Mouse (Mus musculus) MEL (cell line): ENCODE measurements around the gene Map6d1. TPM values are rescaled to one million over a fixed set of nuclear protein-coding genes. Genes with fewer than 3 reads are reported as not detected.

Experiments used
- DNase-seq: peaks from one replicate; pipeline ENCODE4 v3.0.0; 2011; ENCODE audit warnings: low read depth, low spot score
- H3K27ac ChIP-seq: 2 replicates; pipeline ENCODE4 v1.5.1; 2012; ENCODE audit warnings: low read depth, mild to moderate bottlenecking, control low read depth, low read length, moderate library complexity; ENCODE audit not compliant: control insufficient read depth
- H3K27me3 ChIP-seq, 2 experiments: fragments of 150-350 bp in 1 of 2; sonication (generic) in 1 of 2; 2 replicates each; pipeline ENCODE4 v1.6.1; 2012; ENCODE audit warnings: low read length in 2 of 2, mild to moderate bottlenecking in 2 of 2, improper control_type of control experiment in 1 of 2, moderate library complexity in 1 of 2; ENCODE audit not compliant: insufficient read depth in 2 of 2, control insufficient read depth in 1 of 2
- H3K36me3 ChIP-seq, 2 experiments: 2 replicates each; pipeline ENCODE4 v1.6.1; 2012 to 2014; ENCODE audit warnings: low read length in 2 of 2, improper control_type of control experiment in 1 of 2, inconsistent platforms in 1 of 2, mild to moderate bottlenecking in 1 of 2; ENCODE audit not compliant: insufficient read depth in 2 of 2, control insufficient read depth in 1 of 2
- H3K4me1 ChIP-seq, 2 experiments: fragments of 150-350 bp in 1 of 2; sonication (generic) in 1 of 2; 2 replicates each; pipeline ENCODE4 v1.6.1; 2012; ENCODE audit warnings: low read length in 2 of 2, improper control_type of control experiment in 1 of 2, mild to moderate bottlenecking in 1 of 2; ENCODE audit not compliant: insufficient read depth in 2 of 2, control insufficient read depth in 1 of 2
- H3K4me3 ChIP-seq, 2 experiments: fragments of 150-350 bp in 1 of 2; sonication (generic) in 1 of 2; 2 replicates each; pipeline ENCODE4 v1.5.1; 2012; ENCODE audit warnings: low read depth in 2 of 2, low read length in 2 of 2, mild to moderate bottlenecking in 2 of 2, moderate library complexity in 2 of 2, control low read depth in 1 of 2, improper control_type of control experiment in 1 of 2; ENCODE audit not compliant: control insufficient read depth in 1 of 2, insufficient read depth in 1 of 2
- H3K79me2 ChIP-seq: 2 replicates; pipeline ENCODE4 v1.6.1; 2012; ENCODE audit warnings: mild to moderate bottlenecking, low read length, moderate library complexity; ENCODE audit not compliant: control insufficient read depth, poor library complexity, insufficient read depth
- H3K9ac ChIP-seq: 2 replicates; pipeline ENCODE4 v1.6.1; 2012; ENCODE audit warnings: low read depth, mild to moderate bottlenecking, control low read depth, low read length, moderate library complexity; ENCODE audit not compliant: control insufficient read depth, poor library complexity, severe bottlenecking
- H3K9me3 ChIP-seq: fragments of 150-350 bp; sonication (generic); replicated peaks from 2 replicates; pipeline ENCODE4 v1.6.1; 2012; ENCODE audit warnings: mild to moderate bottlenecking, low read length, improper control_type of control experiment, moderate library complexity; ENCODE audit not compliant: insufficient read depth
- CHD1 ChIP-seq: IDR thresholded peaks from 2 replicates; pipeline ENCODE4 v1.6.1; 2012; ENCODE audit warnings: low read depth, mild to moderate bottlenecking, inconsistent platforms, low read length, improper control_type of control experiment
- CHD2 ChIP-seq: IDR thresholded peaks from 2 replicates; pipeline ENCODE4 v1.6.1; 2011; ENCODE audit warnings: low read length, improper control_type of control experiment
- ELF1 ChIP-seq: IDR thresholded peaks from 2 replicates; pipeline ENCODE4 v1.6.1; 2014; ENCODE audit warnings: low read depth, mild to moderate bottlenecking, inconsistent platforms, low read length, improper control_type of control experiment, moderate library complexity
- EP300 ChIP-seq, 2 experiments: IDR thresholded peaks; 2 replicates each; pipeline ENCODE4 v1.6.1; 2011; ENCODE audit warnings: improper control_type of control experiment in 2 of 2, low read length in 2 of 2, low read depth in 1 of 2, mild to moderate bottlenecking in 1 of 2
- ETS1 ChIP-seq: IDR thresholded peaks from 2 replicates; pipeline ENCODE4 v1.6.1; 2012; ENCODE audit warnings: low read depth, mild to moderate bottlenecking, inconsistent platforms, low read length, improper control_type of control experiment, moderate library complexity
- GATA1 ChIP-seq: IDR thresholded peaks from 2 replicates; pipeline ENCODE4 v1.6.1; 2011; ENCODE audit warnings: low read depth, low read length, improper control_type of control experiment
- HCFC1 ChIP-seq: IDR thresholded peaks from 2 replicates; pipeline ENCODE4 v1.6.1; 2012; ENCODE audit warnings: low read depth, mild to moderate bottlenecking, inconsistent platforms, low read length, improper control_type of control experiment, moderate library complexity
- MAFK ChIP-seq: IDR thresholded peaks from 2 replicates; pipeline ENCODE4 v1.6.1; 2011; ENCODE audit warnings: low read depth, mild to moderate bottlenecking, low read length, improper control_type of control experiment, borderline replicate concordance
- MAX ChIP-seq: IDR thresholded peaks from 2 replicates; pipeline ENCODE4 v1.6.1; 2011; ENCODE audit warnings: low read length, improper control_type of control experiment
- MAZ ChIP-seq: IDR thresholded peaks from 2 replicates; pipeline ENCODE4 v1.6.1; 2012; ENCODE audit warnings: low read depth, mild to moderate bottlenecking, inconsistent platforms, low read length, improper control_type of control experiment
- MEF2A ChIP-seq: IDR thresholded peaks from 2 replicates; pipeline ENCODE4 v1.6.1; 2014; ENCODE audit warnings: low read depth, mild to moderate bottlenecking, inconsistent platforms, low read length, improper control_type of control experiment; ENCODE audit not compliant: poor library complexity, insufficient replicate concordance, severe bottlenecking; ENCODE audit errors: extremely low read depth
- MYB ChIP-seq: IDR thresholded peaks from 2 replicates; pipeline ENCODE4 v1.6.1; 2011; ENCODE audit warnings: mild to moderate bottlenecking, low read depth, low read length, improper control_type of control experiment
- NELFE ChIP-seq: IDR thresholded peaks from 2 replicates; pipeline ENCODE4 v1.6.1; 2011; ENCODE audit warnings: low read depth, low read length, improper control_type of control experiment
- POLR2A ChIP-seq, 2 experiments: IDR thresholded peaks; 2 replicates each; pipeline ENCODE4 v1.6.1; 2011 to 2012; ENCODE audit warnings: low read length in 2 of 2, mild to moderate bottlenecking in 2 of 2, control low read depth in 1 of 2, improper control_type of control experiment in 1 of 2, low read depth in 1 of 2, moderate library complexity in 1 of 2; ENCODE audit not compliant: control insufficient read depth in 1 of 2, insufficient read depth in 1 of 2, poor library complexity in 1 of 2
- POLR2AphosphoS2 ChIP-seq: IDR thresholded peaks from 2 replicates; pipeline ENCODE4 v1.6.1; 2011; ENCODE audit warnings: low read length, improper control_type of control experiment
- POLR2AphosphoS5 ChIP-seq: IDR thresholded peaks from 2 replicates; pipeline ENCODE4 v1.6.1; 2012; ENCODE audit warnings: low read depth, borderline replicate concordance, mild to moderate bottlenecking, inconsistent platforms, low read length, moderate library complexity, mixed read lengths
- RAD21 ChIP-seq: IDR thresholded peaks from 2 replicates; pipeline ENCODE4 v1.6.1; 2011; ENCODE audit warnings: mild to moderate bottlenecking, low read depth, low read length, improper control_type of control experiment
- RCOR1 ChIP-seq: IDR thresholded peaks from 2 replicates; pipeline ENCODE4 v1.6.1; 2012; ENCODE audit warnings: low read depth, mild to moderate bottlenecking, inconsistent platforms, low read length, improper control_type of control experiment
- SIN3A ChIP-seq: IDR thresholded peaks from 2 replicates; pipeline ENCODE4 v1.6.1; 2012; ENCODE audit warnings: low read length, improper control_type of control experiment, inconsistent platforms
- SMC3 ChIP-seq: IDR thresholded peaks from 2 replicates; pipeline ENCODE4 v1.6.1; 2011; ENCODE audit warnings: low read depth, low read length, improper control_type of control experiment
- TCF12 ChIP-seq: IDR thresholded peaks from 2 replicates; pipeline ENCODE4 v1.6.1; 2014; ENCODE audit warnings: low read depth, mild to moderate bottlenecking, inconsistent platforms, low read length, improper control_type of control experiment, moderate library complexity
- USF1 ChIP-seq: IDR thresholded peaks from 2 replicates; pipeline ENCODE4 v1.6.1; 2014; ENCODE audit warnings: low read depth, mild to moderate bottlenecking, inconsistent platforms, low read length, improper control_type of control experiment, moderate library complexity
- ZKSCAN1 ChIP-seq: IDR thresholded peaks from 2 replicates; pipeline ENCODE4 v1.6.1; 2012; ENCODE audit warnings: low read depth, mild to moderate bottlenecking, inconsistent platforms, low read length, improper control_type of control experiment, moderate library complexity
- polyA plus RNA-seq, 2 experiments: library from polyadenylated mRNA; stranded (reverse) in 1 of 2; unstranded in 1 of 2; fragments of >175 nt in 1 of 2; fragments of >200 nt in 1 of 2; gene quantifications; 2 replicates each; pipeline versions ENCODE4 v1.2.1 to v1.2.4; 2012; ENCODE audit warnings: low replicate concordance in 2 of 2, low read depth in 1 of 2; ENCODE audit not compliant: insufficient read length in 2 of 2, insufficient read depth in 1 of 2, missing spikeins in 1 of 2
- total RNA-seq: library from RNA; depleted of rRNA; stranded (reverse); fragments of 300-350 nt; gene quantifications from 2 replicates; pipeline ENCODE4 v1.2.3, GENCODE M21; 2012; rRNA removed

Gene Map6d1
- total RNA-seq (0.03 and 0.08 TPM in 2 replicates), polyA plus RNA-seq (not detected)

DNA sequence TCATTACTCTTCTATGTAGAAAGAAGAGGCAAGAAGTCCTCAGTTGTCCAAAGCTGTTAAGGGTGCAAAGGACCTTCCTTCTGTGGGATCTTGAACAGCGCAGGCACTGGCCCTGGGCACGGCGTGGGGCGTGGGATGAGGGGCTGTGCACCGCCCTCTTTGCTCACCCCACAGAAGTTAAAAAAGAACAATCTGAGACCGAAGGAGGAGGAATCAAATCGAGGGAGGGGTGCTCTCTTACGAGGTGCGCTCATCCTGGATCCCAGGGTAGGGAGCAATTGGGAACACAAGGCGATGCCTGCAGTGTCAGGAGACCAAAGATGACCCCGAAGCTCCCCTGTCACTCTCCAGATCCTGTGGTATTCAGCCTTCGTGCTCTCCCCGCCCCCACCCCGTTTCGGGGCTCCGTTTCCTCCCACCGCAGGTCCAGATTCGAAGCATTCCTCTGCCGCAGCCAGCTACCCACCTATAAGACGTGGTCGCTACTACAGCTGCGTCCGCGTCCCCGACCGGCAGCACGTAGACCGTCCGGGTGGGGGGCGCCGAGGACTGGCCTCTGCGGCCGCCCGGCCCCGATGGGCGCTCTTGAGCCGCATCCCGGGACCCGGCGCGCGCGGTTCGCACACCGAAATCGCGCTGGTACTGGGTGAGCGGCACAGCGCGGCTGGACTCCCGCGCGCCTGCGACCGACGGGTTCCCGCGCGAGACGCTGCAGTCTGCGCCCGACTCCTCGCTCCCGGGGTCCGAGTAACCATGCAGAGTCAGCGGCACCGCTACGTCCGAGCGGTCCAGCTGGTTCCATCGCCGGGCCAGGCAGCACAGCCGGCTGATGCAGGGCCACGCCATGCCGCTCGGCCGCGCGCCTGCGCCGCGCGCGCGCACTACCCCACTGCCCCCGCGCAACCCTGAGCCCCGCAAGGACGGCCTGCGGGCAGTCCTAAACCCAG is at the start of gene Map6d1:
Gene Map6d1, minus strand, starts transcription at position 891 of the 947 bp plus-strand sequence.
- TF ChIP-seq CHD2 (no peak), EP300 (IDR thresholded peaks at IDR 0.05; ENCODE audit: low read depth in 1 of 2, low read length in 2 of 2) (no peak), ELF1 (no peak), MEF2A (no peak), MAFK (no peak), NELFE (no peak), MYB (no peak), GATA1 (no peak), USF1 (no peak), SMC3 (no peak), POLR2AphosphoS5 (no peak), RAD21 (no peak), POLR2A (IDR thresholded peaks at IDR 0.05; ENCODE audit: control insufficient read depth in 1 of 2, insufficient read depth in 1 of 2, low read depth in 1 of 2, low read length in 2 of 2, poor library complexity in 1 of 2) (no peak), TCF12 (no peak)

DNA sequence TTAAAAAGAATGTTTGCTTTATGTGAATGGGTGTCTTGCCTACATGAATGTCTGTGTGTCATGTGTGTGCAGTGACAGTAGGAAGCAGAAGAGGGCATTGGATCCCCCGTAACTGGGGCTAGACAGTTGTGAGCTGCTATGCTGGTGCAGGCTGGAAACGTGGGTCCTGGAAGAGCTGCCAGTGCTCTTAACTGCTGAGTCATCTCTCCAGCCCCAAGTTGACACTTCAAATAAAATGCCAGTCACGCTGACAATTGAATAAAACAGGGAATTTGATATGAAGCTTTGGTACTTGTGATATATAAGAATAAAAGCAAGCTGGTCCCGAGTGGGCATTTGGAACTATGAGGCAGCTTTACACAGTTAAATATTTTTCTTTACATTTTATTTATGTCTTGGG is 39.1 kb upstream of the Map6d1 start:
- Histone ChIP-seq H3K27me3 (no peaks in the 10 kb centered on the region), H3K27ac (no peak overlapping the region), H3K4me3 (no peak overlapping the region), H3K4me1 (no peaks in the 10 kb centered on the region), H3K79me2 (no peaks in the 10 kb centered on the region), H3K9ac (no peak overlapping the region), H3K36me3 (peaks cover 0 to 14% of the 10 kb centered on the region in 2 experiments; a peak in 2 of 4 replicates), H3K9me3 (no peaks in the 10 kb centered on the region)
- TF ChIP-seq MAZ (no peak), MAFK (no peak), GATA1 (no peak), SIN3A (no peak), NELFE (no peak), CHD1 (no peak), ELF1 (no peak), POLR2AphosphoS2 (no peak), MAX (no peak), RCOR1 (no peak), HCFC1 (no peak), RAD21 (no peak), MEF2A (no peak), ZKSCAN1 (no peak), ETS1 (no peak)
- no peak for DNase-seq

More for the DNA sequence above, at the start of gene Map6d1:
- no peaks in the 10 kb centered on the region for H3K79me2 ChIP-seq
- H3K9ac ChIP-seq: no peak within 1 kb of the TSS
- DNase-seq: no peak
- no peaks in the 10 kb centered on the region; a peak in 1 of 4 replicates for H3K27me3 ChIP-seq
- H3K27ac ChIP-seq: no peak within 1 kb of the TSS
- H3K9me3 ChIP-seq: no peaks in the 10 kb centered on the region
- no peaks in the 10 kb centered on the region for H3K4me1 ChIP-seq
- no peaks in the 10 kb centered on the region for H3K36me3 ChIP-seq
- H3K4me3 ChIP-seq: no peak within 1 kb of the TSS
